Mouse (Mus musculus): ENCODE measurements around the gene Usp40. TPM values are rescaled to one million over a fixed set of nuclear protein-coding genes. Genes with fewer than 3 reads are reported as not detected.

The Usp40 gene
- polyA plus RNA-seq, 1 experiment from 2014 or later, result 31.2 TPM

GRCm38 (mm10) chr1:87896921-87897320, 111.4 kb downstream of the Usp40 start:
- no peak overlapping the region for H3K27ac ChIP-seq (replicated peaks; ENCODE audit: low read depth, low read length)
- DNase-seq (ENCODE audit: low spot score) (no peak), ATAC-seq (ENCODE audit: low read depth) (no peak)
- no peak overlapping the region for H3K9ac ChIP-seq (ENCODE audit: low read depth, low read length)
- no peaks in the 10 kb centered on the region for H3K4me1 ChIP-seq (ENCODE audit: control insufficient read depth, insufficient read depth, low read length)
- H3K36me3 ChIP-seq (ENCODE audit: control insufficient read depth, insufficient read depth, low read length), result no peaks in the 10 kb centered on the region
- 89% methylated on average over 2 of the region's 2 CpGs for WGBS
- H3K4me2 ChIP-seq (ENCODE audit: low read depth, low read length), result no peak overlapping the region
- H3K9me3 ChIP-seq (ENCODE audit: control insufficient read depth, low read length), result no peaks in the 10 kb centered on the region
- no peak overlapping the region for H3K4me3 ChIP-seq (ENCODE audit: low read depth, low read length)
- no peaks in the 10 kb centered on the region for H3K27me3 ChIP-seq (replicated peaks; ENCODE audit: control insufficient read depth, insufficient read depth, low read length)

Small RNAs within 50 kb of the gene (microRNA-seq; reads per million reads assigned to microRNA genes)
- not detected for gene Gm25198 (ENCODE audit: borderline number of aligned reads)

Other genes starting within 250 kb of the Usp40 start
- 2.1 and 2.4 TPM in 2 replicates for gene Sag, start 204.9 kb downstream of the Usp40 start, polyA plus RNA-seq (2014; fragmentation: Nextera tagmentation; extraction: Ambion mirVana)
- 31.7 and 34.1 TPM in 2 replicates for gene Dgkd, start 155.3 kb downstream of the Usp40 start, polyA plus RNA-seq (2014; fragmentation: Nextera tagmentation; extraction: Ambion mirVana)
- not detected in 2 replicates for gene Ugt1a10, start 46.8 kb upstream of the Usp40 start, polyA plus RNA-seq (2014; fragmentation: Nextera tagmentation; extraction: Ambion mirVana)
- not detected in 2 replicates for gene Ugt1a9, start 62.2 kb upstream of the Usp40 start, polyA plus RNA-seq (2014; fragmentation: Nextera tagmentation; extraction: Ambion mirVana)
- not detected in 2 replicates for gene Ugt1a8, start 79.3 kb upstream of the Usp40 start, polyA plus RNA-seq (2014; fragmentation: Nextera tagmentation; extraction: Ambion mirVana)
- 2.4 and 3.9 TPM in 2 replicates for gene Ugt1a7c, start 86.5 kb upstream of the Usp40 start, polyA plus RNA-seq (2014; fragmentation: Nextera tagmentation; extraction: Ambion mirVana)
- 0.54 and 2.0 TPM in 2 replicates for gene Ugt1a6b, start 94.7 kb upstream of the Usp40 start, polyA plus RNA-seq (2014; fragmentation: Nextera tagmentation; extraction: Ambion mirVana)
- gene Ugt1a6a, start 126.3 kb upstream of the Usp40 start, polyA plus RNA-seq (2014; fragmentation: Nextera tagmentation; extraction: Ambion mirVana), result 8.5 and 10.6 TPM in 2 replicates
- not detected in 2 replicates for gene Ugt1a5, start 157.5 kb upstream of the Usp40 start, polyA plus RNA-seq (2014; fragmentation: Nextera tagmentation; extraction: Ambion mirVana)
- gene Ugt1a2, start 192.1 kb upstream of the Usp40 start, polyA plus RNA-seq (2014; fragmentation: Nextera tagmentation; extraction: Ambion mirVana), result 0.22 TPM in 1 of 2 replicates, not detected in the other
- gene Dnajb3, start 197.2 kb upstream of the Usp40 start, polyA plus RNA-seq (2014; fragmentation: Nextera tagmentation; extraction: Ambion mirVana), result 8.7 and 11.9 TPM in 2 replicates
- 0.93 and 1.6 TPM in 2 replicates for gene Ugt1a1, start 203.4 kb upstream of the Usp40 start, polyA plus RNA-seq (2014; fragmentation: Nextera tagmentation; extraction: Ambion mirVana)
- gene Mroh2a, start 218.4 kb upstream of the Usp40 start, polyA plus RNA-seq (2014; fragmentation: Nextera tagmentation; extraction: Ambion mirVana), result 1.7 and 2.2 TPM in 2 replicates